Mouse (Mus musculus) liver, postnatal 0 days (tissue): ENCODE measurements around the gene Dusp12. TPM values are rescaled to one million over a fixed set of nuclear protein-coding genes. Genes with fewer than 3 reads are reported as not detected.

Experiments used
- ATAC-seq: fragments of 200-750 bp; cut with Nextera tagmentation; 2 replicates; pipeline ENCODE4 v1.8.0; 2017; ENCODE audit warnings: mild to moderate bottlenecking, moderate library complexity
- DNase-seq: peaks from one replicate; pipeline ENCODE4 v3.0.0-alpha.2; 2016
- H3K27ac ChIP-seq: fragments of 300-500 bp; sonication (generic); 2 replicates; pipeline ENCODE4 v1.5.1; 2014; ENCODE audit warnings: antibody characterized with exemption, moderate library complexity, mild to moderate bottlenecking, low read depth
- H3K27me3 ChIP-seq: fragments of 300-500 bp; sonication (generic); 2 replicates; pipeline ENCODE4 v1.6.1; 2014; ENCODE audit warnings: low read length, control low read depth, mixed read lengths; ENCODE audit not compliant: insufficient read depth
- H3K36me3 ChIP-seq: fragments of 300-500 bp; sonication (generic); replicated peaks from 2 replicates; pipeline ENCODE4 v1.6.1; 2014; ENCODE audit warnings: mild to moderate bottlenecking, control low read depth, low read length, moderate library complexity, mixed read lengths; ENCODE audit not compliant: insufficient read depth
- H3K4me1 ChIP-seq: fragments of 300-500 bp; sonication (generic); 2 replicates; pipeline ENCODE4 v1.6.1; 2014; ENCODE audit warnings: antibody characterized with exemption, mild to moderate bottlenecking, control low read depth; ENCODE audit not compliant: insufficient read depth
- H3K4me2 ChIP-seq: fragments of 300-500 bp; sonication (generic); 2 replicates; pipeline ENCODE4 v1.6.1; 2014; ENCODE audit warnings: low read depth, mild to moderate bottlenecking, low read length, moderate library complexity, mixed read lengths
- H3K4me3 ChIP-seq: fragments of 300-500 bp; sonication (generic); 2 replicates; pipeline ENCODE4 v1.5.1; 2014; ENCODE audit warnings: low read depth, low read length
- H3K9ac ChIP-seq: fragments of 300-500 bp; sonication (generic); replicated peaks from 2 replicates; pipeline ENCODE4 v1.6.1; 2014; ENCODE audit warnings: mild to moderate bottlenecking, moderate library complexity
- H3K9me3 ChIP-seq: fragments of 300-500 bp; sonication (generic); 2 replicates; pipeline ENCODE4 v1.6.1; 2016; ENCODE audit warnings: mild to moderate bottlenecking, control low read depth, low read length, mixed read lengths
- CTCF ChIP-seq: sonication (generic); IDR thresholded peaks from 2 replicates; pipeline ENCODE4 v1.5.1; 2016; ENCODE audit warnings: antibody characterized with exemption, low read depth
- EP300 ChIP-seq: IDR thresholded peaks from 2 replicates; pipeline ENCODE4 v1.6.1; 2016; ENCODE audit warnings: antibody characterized with exemption, low read depth, mild to moderate bottlenecking
- WGBS: fragments of 180-500 bp; shearing (Covaris S2); extraction: QIAGEN DNeasy Blood & Tissue Kit; methylation state at CpG from one replicate; pipeline ENCODE4 v1.1.7; 2014; ENCODE audit not compliant: insufficient replicate concordance; 5-methylcytosine and 5-hydroxymethylcytosine counted together
- polyA plus RNA-seq: library from polyadenylated mRNA; unstranded; fragments of >200 nt; fragmentation: Nextera tagmentation; extraction: Ambion mirVana; gene quantifications from 2 replicates; pipeline ENCODE4 v1.2.1, GENCODE M21; 2015

Gene Dusp12
- polyA plus RNA-seq, 1 experiment from 2014 or later = 26.1 TPM

- peaks cover 6% of the 10 kb centered on the region for H3K4me1 ChIP-seq
- no peaks in the 10 kb centered on the region for H3K9me3 ChIP-seq
- DNase-seq (no peak), ATAC-seq (no peak)
- H3K9ac ChIP-seq = no peak within 1 kb of the TSS
- 63% methylated on average over 5 of the region's 5 CpGs for WGBS
- H3K4me2 ChIP-seq = no peak within 1 kb of the TSS
- no peak within 1 kb of the TSS for H3K27ac ChIP-seq
- H3K4me3 ChIP-seq = no peak within 1 kb of the TSS
- no peaks in the 10 kb centered on the region for H3K36me3 ChIP-seq
- TF ChIP-seq EP300 (no peak), CTCF (no peak)
- peaks cover 13% of the 10 kb centered on the region for H3K27me3 ChIP-seq
Observed at GRCm38 (mm10) chr1:170912891-170913615, 27.7 kb upstream of the Dusp12 start, which contains the start of gene Fcrlb. Fcrlb (minus strand) TSS chr1:170912941.

- no peak overlapping the region for H3K27ac ChIP-seq
- TF ChIP-seq CTCF (no peak), EP300 (no peak)
- no peak for DNase-seq
- H3K4me1 ChIP-seq = peaks cover 10% of the 10 kb centered on the region
- no peak overlapping the region for H3K4me3 ChIP-seq
- no peak overlapping the region for H3K9ac ChIP-seq
- no peak overlapping the region for H3K4me2 ChIP-seq
- 66% methylated on average over 11 of the region's 11 CpGs for WGBS
- no peaks in the 10 kb centered on the region for H3K36me3 ChIP-seq
- H3K9me3 ChIP-seq = no peaks in the 10 kb centered on the region
- ATAC-seq = no peak
- peaks cover 23% of the 10 kb centered on the region for H3K27me3 ChIP-seq
Observed at GRCm38 (mm10) chr1:170911907-170912660, 26.7 kb upstream of the Dusp12 start.

DNA sequence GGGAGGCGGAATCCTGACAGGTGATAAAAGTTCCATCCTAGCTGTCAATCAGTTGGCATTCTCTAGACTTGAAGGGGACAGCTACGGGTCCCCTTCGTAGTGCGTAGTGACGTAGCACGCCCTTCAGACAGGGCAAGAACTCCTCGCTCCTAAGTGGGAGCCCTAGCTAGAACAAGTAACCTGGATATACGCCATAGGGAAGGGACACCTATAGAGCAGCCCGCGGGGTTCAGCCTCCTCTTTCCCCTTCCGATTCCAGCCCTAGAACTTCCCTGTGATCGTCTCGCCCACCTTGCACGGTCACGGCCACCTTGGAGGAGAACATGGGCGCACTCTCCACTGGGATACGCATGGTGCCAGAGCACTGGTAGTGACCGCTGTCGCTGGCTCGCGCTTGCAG, 23.0 kb upstream of the Dusp12 start:
- 8% methylated on average over 21 of the region's 21 CpGs for WGBS

GRCm38 (mm10) chr1:170907456-170908191, 22.3 kb upstream of the Dusp12 start:
- Histone ChIP-seq H3K4me2 (peak overlapping the region; percentile 71), H3K4me1 (peaks cover 10% of the 10 kb centered on the region), H3K36me3 (no peaks in the 10 kb centered on the region), H3K9me3 (no peaks in the 10 kb centered on the region), H3K4me3 (peak overlapping the region; percentile 43), H3K9ac (peak overlapping the region; percentile 44), H3K27ac (no peak overlapping the region), H3K27me3 (peaks cover 28% of the 10 kb centered on the region)
- 3% methylated on average over 69 of the region's 71 CpGs for WGBS
- ATAC-seq (peak; percentile 33; the same call in 1 of the 2 replicates), DNase-seq (peak; percentile 50)
- peak; percentile 14 for TF ChIP-seq CTCF
- no peak for TF ChIP-seq EP300

More for the DNA sequence above, 23.0 kb upstream of the Dusp12 start:
- H3K4me1 ChIP-seq = peaks cover 10% of the 10 kb centered on the region
- H3K9me3 ChIP-seq = no peaks in the 10 kb centered on the region
- peak overlapping the region; percentile 71 for H3K4me2 ChIP-seq
- peak overlapping the region; percentile 43 for H3K4me3 ChIP-seq
- peak overlapping the region; percentile 44; the same call in 1 of the 2 replicates for H3K9ac ChIP-seq
- no peaks in the 10 kb centered on the region for H3K36me3 ChIP-seq
- ATAC-seq = no peak
- H3K27ac ChIP-seq = no peak overlapping the region
- TF ChIP-seq CTCF (no peak), EP300 (no peak)
- DNase-seq = no peak
- H3K27me3 ChIP-seq = peaks cover 28% of the 10 kb centered on the region

- Histone ChIP-seq H3K4me3 (peak overlapping the region; percentile 43), H3K4me2 (peak overlapping the region; percentile 71), H3K36me3 (no peaks in the 10 kb centered on the region), H3K27ac (no peak overlapping the region), H3K27me3 (peaks cover 28% of the 10 kb centered on the region), H3K4me1 (peaks cover 10% of the 10 kb centered on the region), H3K9ac (no peak overlapping the region), H3K9me3 (no peaks in the 10 kb centered on the region)
- ATAC-seq (no peak), DNase-seq (no peak)
- 26% methylated on average over 11 of the region's 11 CpGs for WGBS
- no peak for TF ChIP-seq EP300
- TF ChIP-seq CTCF = no peak
Observed at GRCm38 (mm10) chr1:170907111-170907455, 21.7 kb upstream of the Dusp12 start.

GRCm38 (mm10) chr1:170903485-170903884, 18.1 kb upstream of the Dusp12 start:
- DNase-seq = no peak
- no peak for TF ChIP-seq CTCF
- peak; percentile 48; the same call in 1 of the 2 replicates for TF ChIP-seq EP300
- H3K27me3 ChIP-seq = peaks cover 20% of the 10 kb centered on the region
- WGBS = 42% methylated on average over 5 of the region's 5 CpGs
- no peak overlapping the region for H3K4me3 ChIP-seq
- ATAC-seq = no peak
- H3K9ac ChIP-seq = no peak overlapping the region
- H3K9me3 ChIP-seq = no peaks in the 10 kb centered on the region
- H3K27ac ChIP-seq = 0 out of 2 replicates have a peak overlapping the region, but pooled peaks have one; percentile 6
- peaks cover 15% of the 10 kb centered on the region for H3K4me1 ChIP-seq
- no peak overlapping the region for H3K4me2 ChIP-seq
- no peaks in the 10 kb centered on the region for H3K36me3 ChIP-seq
